Mouse (Mus musculus) forebrain, embryonic 10.5 days (tissue): ENCODE data around the gene Wdr20. TPM values are rescaled to one million over a fixed set of nuclear protein-coding genes. Genes with fewer than 3 reads are reported as not detected.

ENCODE experiments used
- polyA plus RNA-seq: library from polyadenylated mRNA; unstranded; fragments of >200 nt; fragmentation: Nextera tagmentation; extraction: Ambion mirVana; gene quantifications from 2 replicates; pipeline ENCODE4 v1.2.1, GENCODE M21; 2016

Wdr20 gene
- polyA plus RNA-seq, 1 experiment from 2014 or later = 23.5 TPM

Other genes starting within 250 kb of the Wdr20 start
- gene Dync1h1, start 136.5 kb upstream of the Wdr20 start, polyA plus RNA-seq = 62.0 and 75.6 TPM in 2 replicates
- not detected in 2 replicates for gene 1700001K19Rik, start 55.3 kb upstream of the Wdr20 start, polyA plus RNA-seq
- 1,260 and 1,271 TPM in 2 replicates for gene Hsp90aa1, start 35.2 kb upstream of the Wdr20 start, polyA plus RNA-seq
- 11.7 and 12.0 TPM in 2 replicates for gene Mok, start 103.0 kb downstream of the Wdr20 start, polyA plus RNA-seq
- 4.2 and 5.2 TPM in 2 replicates for gene Zfp839, start 112.3 kb downstream of the Wdr20 start, polyA plus RNA-seq
- 99.6 and 106 TPM in 2 replicates for gene Cinp, start 151.2 kb downstream of the Wdr20 start, polyA plus RNA-seq
- gene Tecpr2, start 151.3 kb downstream of the Wdr20 start, polyA plus RNA-seq = 6.6 and 7.2 TPM in 2 replicates
- gene Ankrd9, start 241.1 kb downstream of the Wdr20 start, polyA plus RNA-seq = 20.4 and 20.8 TPM in 2 replicates